Mouse (Mus musculus): ENCODE data around the gene Gm28551. TPM values are rescaled to one million over a fixed set of nuclear protein-coding genes. Genes with fewer than 3 reads are reported as not detected.
A peak's percentile ranks its signal among the peaks of the same experiment; 100 is the strongest.

The Gm28551 gene
- polyA plus RNA-seq, 1 experiment from 2014 or later = 0.77 TPM

- WGBS = 80% methylated on average over 4 of the region's 4 CpGs
- Histone ChIP-seq H3K4me2 (ENCODE audit: low read depth, low read length) (no peak overlapping the region), H3K27me3 (replicated peaks; ENCODE audit: control insufficient read depth, insufficient read depth, low read length) (no peaks in the 10 kb centered on the region), H3K4me3 (ENCODE audit: low read depth, low read length) (no peak overlapping the region), H3K9me3 (ENCODE audit: control insufficient read depth, low read length) (no peaks in the 10 kb centered on the region), H3K9ac (ENCODE audit: low read depth, low read length) (no peak overlapping the region), H3K36me3 (ENCODE audit: control insufficient read depth, insufficient read depth, low read length) (0 out of 2 replicates have a peak, but pooled peaks cover 3% of the 10 kb centered on the region), H3K27ac (replicated peaks; ENCODE audit: low read depth, low read length) (no peak overlapping the region), H3K4me1 (ENCODE audit: control insufficient read depth, insufficient read depth, low read length) (0 out of 2 replicates have a peak, but pooled peaks cover 6% of the 10 kb centered on the region)
- DNase-seq (ENCODE audit: low spot score) (no peak), ATAC-seq (ENCODE audit: low read depth) (no peak)
These were observed 52.0 kb downstream of the Gm28551 start for GRCm38 (mm10) chr1:53300506-53300905.

- H3K4me1 ChIP-seq (ENCODE audit: control insufficient read depth, insufficient read depth, low read length) = 0 out of 2 replicates have a peak, but pooled peaks cover 6% of the 10 kb centered on the region
- H3K27me3 ChIP-seq (replicated peaks; ENCODE audit: control insufficient read depth, insufficient read depth, low read length) = no peaks in the 10 kb centered on the region
- H3K4me3 ChIP-seq (ENCODE audit: low read depth, low read length) = peak within 1 kb of the TSS; percentile 87
- peak; percentile 97 for DNase-seq (ENCODE audit: low spot score)
- H3K9ac ChIP-seq (ENCODE audit: low read depth, low read length) = peak within 1 kb of the TSS; percentile 82
- H3K9me3 ChIP-seq (ENCODE audit: control insufficient read depth, low read length) = no peaks in the 10 kb centered on the region
- H3K36me3 ChIP-seq (ENCODE audit: control insufficient read depth, insufficient read depth, low read length) = no peaks in the 10 kb centered on the region
- H3K4me2 ChIP-seq (ENCODE audit: low read depth, low read length) = peak within 1 kb of the TSS; percentile 53
- peak within 1 kb of the TSS; percentile 82 for H3K27ac ChIP-seq (replicated peaks; ENCODE audit: low read depth, low read length)
- ATAC-seq (ENCODE audit: low read depth) = peak; percentile 99
- WGBS = under 1% methylated on average over 41 of the region's 66 CpGs
These were observed 55.7 kb downstream of the Gm28551 start, which contains the start of the genes Pms1, Ormdl1 and Gm28778 for GRCm38 (mm10) chr1:53296581-53297383. Gene Pms1, minus strand, starts transcription at chr1:53297018. Gene Ormdl1, plus strand, starts transcription at chr1:53297095. Gene Gm28778, plus strand, starts transcription at chr1:53297111.

- DNase-seq (ENCODE audit: low spot score) (no peak), ATAC-seq (ENCODE audit: low read depth) (no peak)
- no peaks in the 10 kb centered on the region for H3K4me1 ChIP-seq (ENCODE audit: control insufficient read depth, insufficient read depth, low read length)
- H3K27me3 ChIP-seq (replicated peaks; ENCODE audit: control insufficient read depth, insufficient read depth, low read length) = no peaks in the 10 kb centered on the region
- H3K9ac ChIP-seq (ENCODE audit: low read depth, low read length) = no peak overlapping the region
- WGBS = 84% methylated on average over 3 of the region's 3 CpGs
- no peak overlapping the region for H3K4me3 ChIP-seq (ENCODE audit: low read depth, low read length)
- no peaks in the 10 kb centered on the region for H3K36me3 ChIP-seq (ENCODE audit: control insufficient read depth, insufficient read depth, low read length)
- no peak overlapping the region for H3K27ac ChIP-seq (replicated peaks; ENCODE audit: low read depth, low read length)
- H3K9me3 ChIP-seq (ENCODE audit: control insufficient read depth, low read length) = no peaks in the 10 kb centered on the region
- no peak overlapping the region for H3K4me2 ChIP-seq (ENCODE audit: low read depth, low read length)
These were observed 61.3 kb downstream of the Gm28551 start for GRCm38 (mm10) chr1:53291197-53291596.

Other genes starting within 250 kb of the Gm28551 start
- not detected in 2 replicates for gene 1700019A02Rik, start 165.0 kb downstream of the Gm28551 start, polyA plus RNA-seq (2014; fragmentation: Nextera tagmentation; extraction: Ambion mirVana)
- 12.7 and 16.3 TPM in 2 replicates for gene Pms1, start 55.6 kb downstream of the Gm28551 start, polyA plus RNA-seq (2014; fragmentation: Nextera tagmentation; extraction: Ambion mirVana)
- 33.8 and 34.5 TPM in 2 replicates for gene Ormdl1, start 55.6 kb downstream of the Gm28551 start, polyA plus RNA-seq (2014; fragmentation: Nextera tagmentation; extraction: Ambion mirVana)
- 1.9 TPM in 1 of 2 replicates, not detected in the other for gene Gm28778, start 55.6 kb downstream of the Gm28551 start, polyA plus RNA-seq (2014; fragmentation: Nextera tagmentation; extraction: Ambion mirVana)
- gene Osgepl1, start 39.0 kb downstream of the Gm28551 start, polyA plus RNA-seq (2014; fragmentation: Nextera tagmentation; extraction: Ambion mirVana) = 19.2 and 21.3 TPM in 2 replicates
- 9.5 and 17.3 TPM in 2 replicates for gene Asdurf, start within 50 bp of the Gm28551 start, polyA plus RNA-seq (2014; fragmentation: Nextera tagmentation; extraction: Ambion mirVana)
- gene Asnsd1, start 85 bp upstream of the Gm28551 start, polyA plus RNA-seq (2014; fragmentation: Nextera tagmentation; extraction: Ambion mirVana) = 74.9 and 86.1 TPM in 2 replicates